Mouse (Mus musculus) midbrain, embryonic 16.5 days (tissue): ENCODE measurements around the gene Rnaseh2c. TPM values are rescaled to one million over a fixed set of nuclear protein-coding genes. Genes with fewer than 3 reads are reported as not detected.

ENCODE experiments used
- ATAC-seq: fragments of 200-750 bp; cut with Nextera tagmentation; 2 replicates; pipeline ENCODE4 v1.8.0; 2017; ENCODE audit warnings: moderate TSS enrichment
- H3K27ac ChIP-seq: fragments of 300-500 bp; sonication (generic); 2 replicates; pipeline ENCODE4 v1.5.1; 2014; ENCODE audit warnings: mild to moderate bottlenecking, low read length, mixed read lengths
- H3K27me3 ChIP-seq: fragments of 300-500 bp; sonication (generic); 2 replicates; pipeline ENCODE4 v1.6.1; 2014; ENCODE audit warnings: low read depth, low read length, mixed read lengths; ENCODE audit not compliant: control insufficient read depth, insufficient read depth
- H3K36me3 ChIP-seq: fragments of 300-500 bp; sonication (generic); 2 replicates; pipeline ENCODE4 v1.6.1; 2014; ENCODE audit warnings: mild to moderate bottlenecking, low read length, moderate library complexity, mixed read lengths; ENCODE audit not compliant: control insufficient read depth, insufficient read depth
- H3K4me1 ChIP-seq: fragments of 300-500 bp; sonication (generic); 2 replicates; pipeline ENCODE4 v1.6.1; 2014; ENCODE audit warnings: mild to moderate bottlenecking, low read length, mixed read lengths; ENCODE audit not compliant: control insufficient read depth, insufficient read depth
- H3K4me2 ChIP-seq: fragments of 300-500 bp; sonication (generic); 2 replicates; pipeline ENCODE4 v1.6.1; 2014; ENCODE audit warnings: mild to moderate bottlenecking, low read length, mixed read lengths
- H3K4me3 ChIP-seq: fragments of 300-500 bp; sonication (generic); 2 replicates; pipeline ENCODE4 v1.5.1; 2014; ENCODE audit warnings: low read depth, mild to moderate bottlenecking, low read length, moderate library complexity, mixed read lengths
- H3K9ac ChIP-seq: fragments of 300-500 bp; sonication (generic); 2 replicates; pipeline ENCODE4 v1.6.1; 2014; ENCODE audit warnings: low read depth, low read length, mixed read lengths
- H3K9me3 ChIP-seq: fragments of 300-500 bp; sonication (generic); replicated peaks from 2 replicates; pipeline ENCODE4 v1.6.1; 2014; ENCODE audit warnings: mild to moderate bottlenecking, low read length, mixed read lengths; ENCODE audit not compliant: control insufficient read depth, poor library complexity, severe bottlenecking
- WGBS: fragments of 180-500 bp; shearing (Covaris S2); extraction: QIAGEN DNeasy Blood & Tissue Kit; methylation state at CpG from one replicate; pipeline ENCODE4 v1.1.7; 2014; 5-methylcytosine and 5-hydroxymethylcytosine counted together
- polyA plus RNA-seq: library from polyadenylated mRNA; unstranded; fragments of >200 nt; fragmentation: Nextera tagmentation; extraction: Ambion mirVana; gene quantifications from 2 replicates; pipeline ENCODE4 v1.2.1, GENCODE M21; 2015

The Rnaseh2c gene
- polyA plus RNA-seq, 1 experiment from 2014 or later, result 58.4 TPM

DNA sequence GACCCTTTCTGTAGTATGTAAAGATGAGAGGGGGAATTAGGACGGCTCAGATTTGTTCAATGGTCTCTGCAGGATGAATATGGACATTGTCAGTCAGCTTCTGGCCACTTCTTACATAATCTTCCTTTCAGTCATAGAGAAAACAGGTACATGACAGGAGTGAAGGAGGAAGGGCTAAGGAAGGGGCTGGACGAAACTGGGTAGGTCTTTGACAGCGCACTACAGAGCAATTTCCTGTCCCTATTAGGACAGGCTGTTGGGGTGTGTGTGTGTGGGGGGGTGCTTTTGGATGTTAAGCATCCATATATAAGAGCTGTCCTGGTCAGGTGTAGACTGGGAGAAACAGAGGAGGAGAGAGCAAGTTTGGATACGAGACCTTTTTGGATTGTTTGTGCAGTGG lies 2.4 kb upstream of the Rnaseh2c start:
- no peak for ATAC-seq
- Histone ChIP-seq H3K4me2 (no peak overlapping the region), H3K4me1 (peaks cover 18% of the 10 kb centered on the region), H3K9me3 (no peaks in the 10 kb centered on the region), H3K27me3 (no peaks in the 10 kb centered on the region), H3K36me3 (peaks cover 13% of the 10 kb centered on the region), H3K4me3 (no peak overlapping the region), H3K27ac (no peak overlapping the region), H3K9ac (no peak overlapping the region)
- 88% methylated on average over 4 of the region's 4 CpGs for WGBS

DNA sequence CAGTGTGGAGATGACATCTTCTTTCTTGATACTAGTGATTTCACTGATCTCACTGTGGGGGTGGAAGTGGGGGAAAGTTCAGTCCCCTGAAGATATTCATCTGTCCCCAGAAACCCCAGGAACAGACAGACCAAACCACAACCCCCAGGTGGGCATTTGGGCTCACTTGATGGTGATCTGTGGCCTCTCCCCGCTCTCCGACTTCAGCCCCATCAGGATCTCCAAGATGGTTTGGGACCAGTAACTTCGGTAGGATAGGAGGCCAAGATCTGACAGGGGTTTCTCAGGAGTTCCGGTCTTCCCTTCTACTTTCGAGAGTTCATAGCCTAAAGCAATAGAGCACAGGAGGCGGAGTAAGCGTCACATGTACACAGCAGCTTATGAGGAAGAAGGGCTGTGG lies 2.0 kb downstream of the Rnaseh2c start:
- H3K9ac ChIP-seq, result no peak overlapping the region
- no peaks in the 10 kb centered on the region for H3K9me3 ChIP-seq
- 92% methylated on average over 7 of the region's 7 CpGs for WGBS
- no peak for ATAC-seq
- no peak overlapping the region for H3K4me3 ChIP-seq
- no peak overlapping the region for H3K4me2 ChIP-seq
- peaks cover 43% of the 10 kb centered on the region for H3K36me3 ChIP-seq
- H3K27ac ChIP-seq, result no peak overlapping the region
- H3K27me3 ChIP-seq, result no peaks in the 10 kb centered on the region
- peaks cover 25% of the 10 kb centered on the region for H3K4me1 ChIP-seq

DNA sequence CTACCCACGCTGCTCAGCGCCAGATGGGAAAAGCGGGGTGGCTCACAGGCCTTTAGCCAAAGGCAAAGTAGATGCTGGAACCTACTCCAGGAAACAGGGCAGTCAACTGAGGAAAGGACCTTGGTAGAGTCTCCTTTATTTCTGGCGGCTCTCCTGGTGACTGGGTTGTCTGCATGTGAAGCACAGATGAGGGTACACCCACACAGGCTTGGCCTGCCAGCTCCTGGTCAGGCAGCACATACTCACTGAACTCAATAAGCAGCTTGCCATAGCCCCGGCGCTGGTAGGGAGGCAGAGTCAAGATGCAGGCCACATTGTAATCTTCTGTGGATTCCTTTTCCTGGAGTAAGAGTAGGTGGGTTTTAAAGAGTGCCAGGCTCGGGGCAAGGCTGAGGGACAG lies 3.5 kb downstream of the Rnaseh2c start:
- 97% methylated on average over 7 of the region's 7 CpGs for WGBS
- Histone ChIP-seq H3K9ac (no peak overlapping the region), H3K27me3 (no peaks in the 10 kb centered on the region), H3K4me3 (no peak overlapping the region), H3K36me3 (peaks cover 44% of the 10 kb centered on the region), H3K9me3 (no peaks in the 10 kb centered on the region), H3K4me2 (no peak overlapping the region), H3K27ac (no peak overlapping the region), H3K4me1 (peaks cover 31% of the 10 kb centered on the region)
- no peak for ATAC-seq

DNA sequence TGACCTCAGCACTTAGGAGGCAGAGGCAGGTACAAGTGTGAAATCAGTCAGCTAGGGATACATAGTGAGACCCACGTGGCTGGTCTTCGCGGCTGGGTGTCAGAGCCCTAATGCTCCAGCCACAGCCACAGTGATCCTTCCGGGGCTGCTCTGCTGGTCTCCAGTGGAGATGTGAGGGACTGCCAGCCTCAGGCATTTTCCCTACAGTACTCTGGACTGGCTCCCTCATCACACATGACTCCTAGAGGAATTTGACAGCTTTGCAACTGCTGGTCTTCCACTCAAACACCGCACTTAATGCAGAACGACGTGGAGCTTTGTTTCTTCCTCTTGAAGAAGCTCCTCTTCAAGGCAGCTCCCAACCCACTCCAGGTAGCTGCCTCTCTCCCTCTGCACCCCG lies 4.5 kb downstream of the Rnaseh2c start:
- Histone ChIP-seq H3K36me3 (peaks cover 44% of the 10 kb centered on the region), H3K27ac (no peak overlapping the region), H3K4me3 (no peak overlapping the region), H3K4me2 (no peak overlapping the region), H3K9me3 (no peaks in the 10 kb centered on the region), H3K9ac (no peak overlapping the region), H3K4me1 (peaks cover 39% of the 10 kb centered on the region), H3K27me3 (no peaks in the 10 kb centered on the region)
- WGBS, result 83% methylated on average over 8 of the region's 8 CpGs
- ATAC-seq, result no peak

DNA sequence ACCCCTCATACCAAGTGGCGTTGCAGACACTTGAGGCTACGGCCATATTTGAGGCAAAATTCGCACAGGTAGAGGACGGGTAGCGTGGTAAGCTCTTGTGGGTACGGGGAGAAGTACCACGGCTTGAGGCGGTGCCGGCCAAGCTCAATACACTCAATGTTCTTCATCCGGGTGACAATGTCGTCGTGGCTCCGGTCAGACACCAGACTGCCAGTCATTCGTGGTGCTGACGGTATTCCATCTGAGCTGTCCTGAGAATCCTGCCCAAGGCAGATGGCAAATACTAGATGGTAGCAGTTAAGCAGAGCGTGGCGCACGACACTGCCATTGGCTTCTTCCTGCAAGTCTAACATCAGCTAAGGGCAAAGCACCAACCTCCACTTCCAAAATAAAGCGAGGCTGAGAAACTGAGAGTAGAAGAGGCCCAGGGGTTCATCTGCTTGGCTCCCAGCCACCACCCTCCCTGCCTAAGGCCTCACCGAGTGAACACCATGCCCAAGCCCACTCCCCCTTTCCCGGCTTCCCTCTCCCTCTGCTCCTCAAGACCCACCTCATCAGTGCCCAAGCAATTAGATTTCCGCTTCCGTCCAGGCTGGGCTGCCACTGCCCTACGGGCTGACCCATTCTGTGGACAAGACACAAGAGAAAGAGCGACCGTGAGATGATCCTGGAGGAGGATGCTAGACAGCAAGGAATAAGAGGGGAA lies 6.2 kb downstream of the Rnaseh2c start:
- no peaks in the 10 kb centered on the region for H3K27me3 ChIP-seq
- H3K27ac ChIP-seq, result no peak overlapping the region
- peaks cover 44% of the 10 kb centered on the region for H3K36me3 ChIP-seq
- H3K9ac ChIP-seq, result 0 out of 2 replicates have a peak overlapping the region, but pooled peaks have one; percentile 30
- ATAC-seq, result no peak
- 93% methylated on average over 26 of the region's 26 CpGs for WGBS
- no peak overlapping the region for H3K4me3 ChIP-seq
- H3K9me3 ChIP-seq, result no peaks in the 10 kb centered on the region
- H3K4me2 ChIP-seq, result peak overlapping the region; percentile 61; the same call in 1 of the 2 replicates
- peaks cover 28% of the 10 kb centered on the region for H3K4me1 ChIP-seq

DNA sequence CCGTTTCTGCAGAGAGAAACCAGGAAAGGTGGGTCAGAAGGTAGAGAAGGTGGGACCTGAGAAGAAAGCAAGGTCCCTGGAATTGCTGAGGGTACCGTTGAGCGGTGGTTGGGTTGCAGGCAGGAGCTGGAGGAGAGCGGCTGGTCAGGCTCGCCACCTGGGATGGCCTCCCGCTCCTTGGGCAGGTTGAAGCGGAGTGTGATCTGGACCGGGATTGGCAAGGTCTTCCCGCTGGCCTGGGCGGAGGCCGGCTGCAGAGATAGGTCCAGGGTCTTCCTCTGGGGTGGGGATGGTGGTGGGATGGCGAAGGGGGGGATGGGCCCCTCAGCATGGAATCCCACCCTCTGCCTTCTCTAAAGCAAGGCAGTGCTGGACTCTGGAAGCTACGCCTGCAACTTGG lies 7.0 kb downstream of the Rnaseh2c start:
- Histone ChIP-seq H3K9ac (peak overlapping the region; percentile 87; the same call in 1 of the 2 replicates), H3K36me3 (peaks cover 35% of the 10 kb centered on the region), H3K4me3 (peak overlapping the region; percentile 69), H3K4me1 (peaks cover 22% of the 10 kb centered on the region), H3K4me2 (peak overlapping the region; percentile 61), H3K9me3 (no peaks in the 10 kb centered on the region), H3K27ac (peak overlapping the region; percentile 99; the same call in 1 of the 2 replicates), H3K27me3 (no peaks in the 10 kb centered on the region)
- ATAC-seq, result no peak; the same call in 1 of the 2 replicates
- 97% methylated on average over 13 of the region's 13 CpGs for WGBS

GRCm38 (mm10) chr19:5609171-5609546 lies 7.5 kb downstream of the Rnaseh2c start:
- 58% methylated on average over 10 of the region's 10 CpGs for WGBS
- Histone ChIP-seq H3K9me3 (no peaks in the 10 kb centered on the region), H3K27ac (peak overlapping the region; percentile 99), H3K27me3 (no peaks in the 10 kb centered on the region), H3K4me2 (peak overlapping the region; percentile 61), H3K4me3 (peak overlapping the region; percentile 69), H3K9ac (peak overlapping the region; percentile 87), H3K36me3 (peaks cover 32% of the 10 kb centered on the region), H3K4me1 (peaks cover 22% of the 10 kb centered on the region)
- ATAC-seq, result no peak

DNA sequence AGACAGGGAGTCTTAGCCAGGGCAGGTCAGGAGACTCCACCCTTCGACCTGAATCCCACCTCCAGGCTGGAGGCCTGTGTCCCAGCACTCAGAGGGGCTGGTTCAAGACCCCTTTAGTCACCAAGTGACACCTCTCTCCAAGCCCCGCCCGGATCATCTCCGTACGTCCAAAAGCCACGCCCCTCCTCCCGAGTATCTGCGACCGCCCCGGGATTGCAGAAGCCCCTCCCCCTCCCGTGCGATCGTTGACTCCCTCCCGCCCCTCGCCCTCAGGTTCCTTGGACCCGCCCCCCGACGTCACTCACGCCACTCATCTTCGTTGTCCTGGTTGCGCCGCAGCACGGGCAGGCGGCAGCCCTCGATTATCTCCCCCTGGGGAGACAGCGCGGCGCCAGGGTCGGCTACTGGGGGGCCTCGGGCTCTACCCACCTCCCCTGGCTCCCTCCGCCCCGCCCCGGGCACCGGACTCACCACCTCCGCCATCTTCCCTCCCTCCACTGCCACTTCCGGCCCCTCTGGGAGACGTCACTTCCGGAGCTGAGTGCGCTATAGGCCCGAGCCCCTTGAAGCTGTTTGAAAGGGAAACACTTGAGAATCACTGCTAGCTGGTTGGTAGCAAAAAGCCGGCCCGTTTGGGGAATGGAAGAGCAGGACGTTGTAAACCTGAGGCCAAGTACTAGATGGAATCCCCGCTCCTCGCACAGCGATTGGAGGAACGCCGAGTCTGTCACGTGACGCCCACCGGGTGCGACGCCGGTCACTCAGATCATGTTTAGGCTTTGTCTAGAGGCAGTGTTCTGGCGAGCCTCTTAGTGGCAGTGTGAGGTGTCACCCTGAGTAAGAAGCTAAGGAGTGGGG lies 8.1 kb downstream of the Rnaseh2c start, which contains the start of gene Kat5:
Gene Kat5 (minus strand): TSS at position 691 of the 858 bp plus-strand sequence.
- Histone ChIP-seq H3K4me3 (peak within 1 kb of the TSS; percentile 69), H3K9me3 (no peaks in the 10 kb centered on the region), H3K36me3 (peaks cover 27% of the 10 kb centered on the region), H3K4me2 (peak within 1 kb of the TSS; percentile 61), H3K27me3 (no peaks in the 10 kb centered on the region), H3K4me1 (peaks cover 22% of the 10 kb centered on the region), H3K27ac (peak within 1 kb of the TSS; percentile 99), H3K9ac (peak within 1 kb of the TSS; percentile 87)
- under 1% methylated on average over 54 of the region's 55 CpGs for WGBS
- peak; percentile 94 for ATAC-seq

GRCm38 (mm10) chr19:5611973-5612372 lies 10.3 kb downstream of the Rnaseh2c start:
- no peaks in the 10 kb centered on the region for H3K27me3 ChIP-seq
- 95% methylated on average over 1 of the region's 1 CpGs for WGBS
- no peak for ATAC-seq

More at GRCm38 (mm10) chr19:5611973-5612372, 10.3 kb downstream of the Rnaseh2c start:
- H3K9ac ChIP-seq, result no peak overlapping the region
- no peak overlapping the region for H3K4me2 ChIP-seq
- peaks cover 22% of the 10 kb centered on the region for H3K4me1 ChIP-seq
- no peak overlapping the region for H3K4me3 ChIP-seq
- H3K36me3 ChIP-seq, result peaks cover 13% of the 10 kb centered on the region
- no peaks in the 10 kb centered on the region for H3K9me3 ChIP-seq
- no peak overlapping the region for H3K27ac ChIP-seq
